Mouse (Mus musculus): Measurements from ENCODE around the gene Catsperz. TPM values are rescaled to one million over a fixed set of nuclear protein-coding genes. Genes with fewer than 3 reads are reported as not detected.
"Not testable (repeated sequence)": the region's sequence is repeated elsewhere in the genome, so short reads cannot be mapped to it uniquely, and the experiment has no call there.

Gene Catsperz
- total RNA-seq, 2 experiments from 2014 or later: 1.2 to 1.4 TPM

DNA sequence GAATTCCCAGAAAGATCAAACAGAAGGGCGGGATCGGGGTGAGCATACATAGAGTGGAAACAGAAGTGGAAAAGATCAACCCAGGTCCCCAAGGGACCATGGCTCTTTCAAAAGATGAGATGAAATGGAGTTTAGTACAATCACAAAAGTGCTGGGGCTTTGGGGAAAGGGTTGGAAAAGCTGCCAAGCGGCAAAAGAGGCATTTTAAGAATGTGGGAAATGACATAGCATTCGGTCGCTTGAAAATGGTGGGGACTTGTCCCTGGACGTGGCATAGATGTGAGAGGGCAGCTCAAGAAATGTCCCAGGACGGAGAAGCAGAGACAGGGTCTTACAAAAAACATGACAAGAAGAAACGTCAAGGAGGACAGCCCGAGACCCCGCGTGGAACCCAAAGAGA, 16.2 kb downstream of the Catsperz start:
- DNase-seq (ENCODE audit: low spot score in 2 of 2): no peak

DNA sequence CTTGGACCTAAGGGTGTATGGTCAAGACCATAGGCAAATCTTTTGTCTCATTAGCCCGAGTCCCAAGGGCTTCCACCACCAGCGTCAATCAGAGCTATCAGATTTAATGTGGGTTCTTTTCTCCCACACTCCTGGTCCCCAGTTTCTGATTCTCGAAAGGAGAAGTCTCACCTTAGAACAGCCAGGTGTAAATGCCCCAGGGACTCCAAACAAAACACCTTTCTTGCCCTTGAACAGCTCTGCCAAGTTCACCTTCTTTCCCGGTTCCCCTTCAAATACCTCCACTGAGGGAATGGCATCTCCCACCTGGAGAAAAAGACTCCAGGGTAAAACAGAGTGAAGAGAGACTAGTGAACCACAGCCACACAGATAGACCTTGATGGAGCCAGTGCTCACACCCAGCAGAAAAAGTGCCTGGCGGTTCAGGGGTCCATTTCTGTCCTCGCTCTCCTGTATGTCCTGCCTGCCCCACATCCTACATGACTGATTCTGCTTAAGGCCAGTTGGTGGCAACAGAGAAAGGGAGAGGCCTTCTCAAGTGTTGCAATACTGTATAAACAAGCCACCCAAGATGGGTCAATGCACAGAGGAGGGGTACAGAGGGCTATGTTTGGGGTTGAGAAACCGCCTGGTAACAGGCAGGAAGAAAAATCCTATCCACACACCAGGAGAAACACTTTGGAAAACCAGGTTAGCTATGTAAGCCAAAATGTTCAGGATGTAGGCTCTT, 17.2 kb downstream of the Catsperz start:
- DNase-seq (ENCODE audit: low spot score in 2 of 2): no peak

DNA sequence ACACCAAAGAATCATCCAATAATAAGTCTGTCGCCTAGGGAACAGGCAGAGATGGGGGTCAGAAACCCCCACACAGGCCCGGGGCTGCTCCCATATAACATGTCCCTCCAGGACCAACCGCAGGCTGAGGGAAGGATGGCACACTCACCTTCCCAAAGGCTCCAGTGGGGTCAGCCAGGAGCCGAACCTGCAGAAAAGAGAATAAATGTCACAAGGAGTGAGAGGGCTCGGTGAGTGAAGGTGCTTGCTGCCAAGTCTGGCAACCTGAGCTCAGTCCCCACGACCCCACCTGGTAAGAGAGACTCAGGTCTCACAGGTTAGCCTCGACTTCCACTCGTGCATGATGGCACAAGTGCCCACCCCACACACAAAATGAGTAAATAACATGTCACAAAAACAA, 18.1 kb downstream of the Catsperz start:
- DNase-seq (ENCODE audit: low spot score in 2 of 2): no peak

DNA sequence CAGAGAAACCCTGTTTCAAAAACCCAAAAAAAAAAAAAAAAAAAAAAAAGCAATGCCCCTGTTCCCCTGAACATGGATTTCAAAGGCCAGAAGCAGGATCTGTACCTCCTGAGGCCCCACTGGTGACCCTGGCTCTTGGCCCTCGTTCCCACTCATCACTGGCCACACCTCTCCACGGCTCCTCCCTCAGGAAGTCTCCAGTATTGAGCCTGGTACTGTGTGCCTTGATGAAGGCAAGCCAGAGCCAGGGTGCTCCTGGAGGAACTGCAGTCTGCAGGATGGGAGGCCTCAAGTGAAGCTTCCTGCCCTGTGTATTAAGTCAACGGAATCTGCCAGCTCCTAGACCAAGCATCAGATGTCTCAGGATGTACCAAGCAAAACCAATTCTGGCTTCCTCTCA, 19.0 kb downstream of the Catsperz start:
- DNase-seq (ENCODE audit: low spot score in 2 of 2): no peak

DNA sequence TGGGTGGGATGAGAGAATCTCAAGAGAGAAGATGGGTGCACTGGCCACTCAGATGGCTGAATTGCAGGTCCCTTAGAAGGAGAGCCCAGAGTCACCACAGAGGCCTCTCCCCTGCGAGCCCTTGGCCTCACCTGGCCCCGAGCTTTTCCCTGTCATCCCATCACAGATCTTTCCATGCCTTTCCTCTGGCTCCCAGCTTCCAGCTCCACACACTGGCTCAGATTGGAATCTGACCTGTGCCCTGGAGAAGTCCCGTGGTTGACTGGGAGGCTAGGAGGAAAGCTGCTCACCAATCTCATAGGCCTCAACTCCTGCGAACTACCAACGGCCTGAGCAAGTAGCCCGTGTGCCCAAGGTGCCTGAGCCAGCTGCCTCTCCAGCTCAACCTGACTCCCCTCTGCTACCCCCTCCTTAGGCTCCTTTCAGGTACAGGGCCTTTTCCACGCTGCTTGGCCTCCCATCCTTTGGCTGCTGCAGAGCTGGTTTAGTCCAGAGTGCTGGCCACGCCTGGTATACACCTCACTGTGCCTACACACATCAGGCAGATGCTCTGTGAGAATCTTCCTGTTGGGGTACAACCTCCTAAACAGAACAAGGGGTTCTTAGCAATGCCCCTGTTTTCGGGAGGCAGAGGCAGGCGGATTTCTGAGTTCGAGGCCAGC, 19.6 kb downstream of the Catsperz start:
- no peak for DNase-seq (ENCODE audit: low spot score in 2 of 2)

DNA sequence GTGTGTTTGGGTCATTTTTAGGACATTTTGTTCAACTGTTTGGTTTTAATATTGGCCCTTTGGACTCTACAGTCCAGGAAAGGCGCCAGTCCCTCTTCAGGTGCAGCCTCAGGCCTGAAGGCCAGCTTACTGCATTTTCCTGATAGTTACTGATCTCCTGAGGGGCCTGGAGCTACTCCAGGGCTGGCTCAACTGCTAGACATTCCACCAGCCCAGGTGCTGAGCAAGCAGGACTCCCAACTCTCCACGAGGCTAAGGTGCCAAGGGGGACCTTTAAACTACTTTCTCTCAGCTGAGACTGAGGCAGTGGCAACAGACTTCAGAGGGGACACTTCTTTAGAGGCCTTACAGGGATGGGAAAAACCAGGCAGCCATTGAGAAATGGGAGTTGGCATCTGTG, 20.3 kb downstream of the Catsperz start:
- DNase-seq (ENCODE audit: low spot score in 2 of 2): no peak

DNA sequence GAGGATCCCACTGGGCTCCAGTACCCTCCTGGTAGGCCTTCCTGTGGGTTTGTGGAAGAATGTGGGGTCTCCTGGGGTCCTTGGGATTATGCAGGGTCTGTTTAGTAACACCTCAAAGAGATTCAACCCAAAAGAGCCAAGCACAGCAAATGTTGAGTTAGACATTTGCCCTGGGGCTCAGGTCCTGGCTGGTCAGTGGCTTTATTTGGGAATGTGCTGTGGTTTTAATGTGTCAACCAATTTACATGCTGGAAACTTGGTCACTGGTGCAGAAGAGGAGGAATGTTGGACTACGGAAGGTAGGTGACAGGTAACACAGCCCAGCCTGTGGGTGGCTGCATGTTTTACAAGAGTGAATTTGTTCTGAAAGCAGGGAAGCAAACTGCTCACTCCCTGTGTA, 22.1 kb downstream of the Catsperz start:
- DNase-seq (ENCODE audit: low spot score in 2 of 2): no peak

DNA sequence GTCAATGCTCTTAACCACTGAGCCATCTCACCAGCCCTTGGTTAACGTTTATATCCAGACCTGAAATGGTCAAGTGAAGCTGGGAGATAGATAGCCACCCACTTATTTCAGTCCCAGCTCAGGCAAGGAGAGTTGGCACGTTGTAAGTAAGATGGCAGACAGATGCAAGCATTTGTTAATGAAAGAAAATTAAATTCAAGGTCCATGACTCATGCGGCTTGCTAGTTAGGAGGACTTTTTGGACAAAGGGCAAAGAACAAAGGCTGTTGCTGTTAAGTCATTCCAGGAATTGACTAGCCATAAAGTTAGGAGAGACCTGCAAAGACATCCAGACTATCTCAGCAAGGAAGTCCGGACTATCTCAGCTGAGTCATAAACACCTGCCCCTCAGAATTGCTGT, 25.5 kb downstream of the Catsperz start:
- DNase-seq (ENCODE audit: low spot score in 2 of 2): no peak

DNA sequence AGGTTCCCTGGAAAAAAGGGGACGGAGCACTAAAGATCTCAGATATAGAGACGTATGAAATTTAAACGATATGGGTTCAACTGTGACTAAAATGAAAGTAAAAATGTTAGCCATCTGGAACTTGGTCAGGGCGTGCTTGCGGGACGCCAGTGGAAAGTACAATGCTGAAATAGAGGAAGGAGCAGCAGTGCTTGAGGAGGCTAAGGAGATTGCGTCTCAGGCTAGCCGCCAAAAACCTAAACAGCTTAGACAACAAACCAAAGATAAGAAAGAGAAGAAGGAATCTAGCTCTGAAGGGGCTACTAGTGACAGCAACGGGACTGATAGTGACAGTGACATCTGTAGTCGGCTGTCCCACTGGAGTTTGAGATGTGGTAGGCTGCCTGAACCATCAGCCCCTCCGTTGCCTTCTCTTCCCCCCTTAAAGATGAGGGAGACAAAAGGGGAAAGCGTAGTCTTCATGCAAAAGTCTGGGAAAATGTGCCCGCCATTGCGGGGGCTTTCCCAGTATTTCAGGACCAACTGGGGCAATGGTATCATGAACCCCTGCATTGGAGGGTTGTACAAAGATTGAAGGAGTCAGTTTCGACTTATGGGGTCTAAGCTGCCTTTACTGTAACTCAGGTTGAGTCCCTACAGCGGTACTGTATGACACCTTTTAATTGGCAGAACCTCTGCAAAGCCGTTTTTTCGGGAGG, 29.4 kb downstream of the Catsperz start:
- DNase-seq (ENCODE audit: low spot score in 2 of 2): not testable (repeated sequence)

DNA sequence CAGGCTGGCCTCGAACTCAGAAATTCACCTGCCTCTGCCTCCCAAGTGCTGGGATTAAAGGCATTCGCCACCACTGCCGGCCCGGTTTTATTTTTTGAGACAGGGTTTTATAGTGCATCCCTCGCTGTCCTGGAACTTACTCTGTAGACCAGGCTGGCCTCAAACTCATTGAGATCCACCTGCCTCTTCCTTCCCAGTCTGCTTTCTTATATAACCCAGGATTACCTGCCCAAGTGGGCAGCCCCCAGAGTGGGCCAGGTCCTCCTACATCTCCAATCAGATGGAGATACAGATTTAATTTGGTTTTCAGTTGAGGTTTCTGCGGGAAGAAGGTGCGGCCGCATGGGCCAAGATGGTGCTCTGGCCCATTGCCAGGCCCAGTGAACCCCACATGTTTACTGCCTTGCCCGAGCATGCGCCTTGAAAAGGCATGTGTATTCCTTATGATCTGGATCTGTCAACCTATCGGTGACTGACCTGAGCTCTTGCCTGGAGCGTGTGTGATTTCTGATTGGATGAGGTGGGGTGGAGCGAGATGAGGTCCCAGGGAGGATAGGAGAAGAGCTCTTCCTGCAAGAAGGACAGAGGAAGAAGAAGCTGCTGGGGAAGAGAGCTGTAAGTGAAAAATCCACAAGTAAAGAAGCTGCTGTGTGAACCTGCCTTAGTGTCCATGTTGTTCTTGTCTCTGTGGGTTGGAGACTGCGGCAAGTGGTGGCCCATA, 31.3 kb downstream of the Catsperz start:
- no peak for DNase-seq (ENCODE audit: low spot score in 2 of 2)

DNA sequence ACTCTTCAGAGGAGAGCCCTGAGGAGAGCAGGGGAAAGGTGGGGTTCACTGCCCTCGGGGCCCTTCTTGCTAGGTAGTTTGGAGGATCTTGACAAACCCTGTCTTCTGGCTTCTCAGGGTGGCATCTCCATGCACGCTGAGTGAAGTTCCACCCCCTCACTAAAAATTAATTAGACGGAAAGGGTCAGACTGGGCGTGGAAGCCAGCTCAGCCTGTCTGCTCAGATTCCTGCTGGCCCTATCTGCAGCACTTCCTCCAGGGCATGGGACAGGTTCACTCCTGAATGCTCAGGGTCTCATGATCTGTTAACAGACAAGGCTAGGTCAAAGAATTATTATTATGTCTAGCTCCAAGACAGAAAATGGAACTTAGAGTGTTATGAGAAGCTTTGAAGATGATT, 32.7 kb downstream of the Catsperz start:
- no peak for DNase-seq (ENCODE audit: low spot score in 2 of 2)

DNA sequence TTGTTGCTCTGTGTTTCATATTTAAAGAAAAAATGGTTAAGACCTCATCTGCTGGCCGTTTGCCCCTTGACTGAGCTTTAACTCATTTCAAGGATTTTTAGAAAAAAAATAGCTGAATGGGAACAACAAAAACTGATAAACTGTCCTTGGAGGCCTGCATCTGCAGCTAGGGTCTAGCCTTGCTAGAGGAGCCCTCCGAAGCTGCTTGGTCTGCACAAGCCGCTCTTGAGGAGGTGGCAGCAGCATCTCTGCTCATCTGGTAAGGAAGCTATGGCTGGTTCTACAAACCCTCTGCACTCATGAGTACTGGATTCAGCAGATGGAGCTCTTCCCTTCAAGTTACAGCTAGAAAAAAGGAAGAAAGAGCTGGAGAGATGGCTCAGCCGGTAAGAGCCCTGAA, 47.2 kb downstream of the Catsperz start:
- no peak for DNase-seq (ENCODE audit: low spot score in 2 of 2)

DNA sequence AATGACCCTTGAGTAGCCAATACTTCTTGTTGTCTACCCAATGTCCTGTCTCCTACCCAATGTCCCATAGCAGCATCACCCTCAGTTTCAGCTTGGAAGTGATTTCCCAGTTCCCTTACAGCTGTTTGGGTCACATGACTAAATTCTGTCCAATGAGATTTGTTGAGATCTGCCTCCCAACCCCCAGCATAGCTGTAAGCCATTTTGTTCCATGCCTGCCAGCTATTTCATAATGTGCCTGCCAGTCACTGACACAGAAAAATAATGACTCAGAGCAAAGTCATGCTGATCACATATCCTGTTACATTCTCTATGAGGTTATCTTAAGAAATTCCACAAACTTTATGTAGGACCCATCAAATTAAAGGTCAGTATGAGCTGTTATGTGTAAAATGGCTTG, 48.4 kb downstream of the Catsperz start:
- no peak for DNase-seq (ENCODE audit: low spot score in 2 of 2)

DNA sequence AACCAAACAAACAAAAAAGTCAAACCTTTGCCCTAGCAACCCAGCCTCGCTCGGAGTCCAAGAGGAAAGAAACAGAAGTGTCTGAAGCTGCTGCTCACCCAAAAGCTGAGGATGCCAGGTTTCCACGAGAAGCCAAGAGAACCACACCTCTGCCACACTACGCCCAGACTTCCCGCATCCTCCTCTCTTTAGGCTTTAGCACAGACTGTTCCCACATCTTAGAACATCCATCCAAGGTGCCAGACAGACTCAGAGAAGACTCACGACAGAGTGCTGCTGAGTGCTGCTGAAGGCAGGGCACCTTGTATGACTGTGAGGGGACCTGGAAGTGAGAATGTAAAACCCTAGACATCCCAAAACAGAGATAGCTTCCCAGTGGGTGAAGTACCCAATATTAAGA, 49.3 kb downstream of the Catsperz start:
- no peak for DNase-seq (ENCODE audit: low spot score in 2 of 2)

DNA sequence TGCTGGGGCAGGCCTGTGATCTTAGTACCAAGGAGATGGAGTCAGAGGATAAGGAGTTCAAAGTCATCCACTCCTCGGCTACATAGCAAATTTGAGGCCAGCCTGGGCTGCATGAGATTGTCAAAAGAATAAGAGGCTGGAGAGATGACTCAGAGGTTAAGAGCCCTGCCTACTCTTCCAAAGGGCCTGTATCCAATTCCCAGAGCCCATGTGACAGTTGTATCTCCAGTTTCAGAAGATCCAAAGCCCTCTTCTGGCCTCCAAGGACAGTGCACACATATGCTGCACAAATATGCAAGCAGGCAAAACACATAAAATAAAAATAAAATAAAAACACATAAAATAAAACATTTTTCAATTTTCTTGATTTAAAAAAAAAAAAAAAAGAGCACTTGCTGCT, 50.9 kb downstream of the Catsperz start:
- no peak for DNase-seq (ENCODE audit: low spot score in 2 of 2)

DNA sequence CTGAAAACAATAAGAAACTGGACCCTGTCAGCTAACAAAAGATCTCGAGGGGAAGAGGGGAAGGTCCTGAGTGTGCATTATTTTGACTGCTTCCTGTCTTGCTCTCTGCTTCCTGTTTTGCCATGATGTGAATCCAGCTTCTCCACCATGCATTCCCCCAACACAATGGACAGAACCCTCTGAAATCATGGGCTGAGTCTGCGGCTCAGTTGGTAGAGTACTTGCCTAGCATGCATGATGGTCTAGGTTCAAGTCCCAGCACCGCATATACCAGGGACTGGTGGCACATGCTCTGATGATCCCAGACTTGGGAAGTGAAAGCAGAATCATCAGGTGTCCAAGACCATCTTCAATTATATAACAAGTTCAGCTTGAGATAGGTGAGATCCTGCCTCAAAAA, 52.5 kb downstream of the Catsperz start:
- DNase-seq (ENCODE audit: low spot score in 2 of 2): no peak

Small RNAs within 50 kb of the gene (microRNA-seq; reads per million reads assigned to microRNA genes)
- 1.8 reads per million for gene Mir6990

Other genes with a start within 250 kb of the Catsperz start
- gene Rps6ka4, start 84.7 kb downstream of the Catsperz start, total RNA-seq (2021): 10 to 100 TPM; 26.9 to 33.4 TPM
- gene Ccdc88b, start 67.2 kb downstream of the Catsperz start, total RNA-seq (2021): 1 to 10 TPM; 1.5 to 2.0 TPM
- gene Trmt112, start 15.7 kb downstream of the Catsperz start, total RNA-seq (2021): 100 to 1,000 TPM in 1 of 2 experiments, 10 to 100 TPM in 1; 98.3 to 101 TPM
- 100 to 1,000 TPM; 199 to 210 TPM for gene Prdx5, start 15.3 kb downstream of the Catsperz start, total RNA-seq (2021)
- 10 to 100 TPM; 47.0 to 47.9 TPM for gene Esrra, start 3.6 kb downstream of the Catsperz start, total RNA-seq (2021)
- gene Kcnk4, start 9.1 kb upstream of the Catsperz start, total RNA-seq (2021): under 1 TPM; 0.14 to 0.34 TPM
- gene Bad, start 16.5 kb upstream of the Catsperz start, total RNA-seq (2021): 10 to 100 TPM; 51.5 to 54.8 TPM
- 10 to 100 TPM; 41.2 to 43.8 TPM for gene Gpr137, start 17.1 kb upstream of the Catsperz start, total RNA-seq (2021)
- 100 to 1,000 TPM; 292 to 312 TPM for gene Ppp1r14b, start 49.6 kb upstream of the Catsperz start, total RNA-seq (2021)
- 10 to 100 TPM; 63.7 to 66.2 TPM for gene Plcb3, start 51.1 kb upstream of the Catsperz start, total RNA-seq (2021)
- 10 to 100 TPM; 61.6 to 66.4 TPM for gene Fkbp2, start 55.1 kb upstream of the Catsperz start, total RNA-seq (2021)
- 10 to 100 TPM; 88.6 to 89.2 TPM for gene Vegfb, start 62.3 kb upstream of the Catsperz start, total RNA-seq (2021)
- 10 to 100 TPM; 35.3 to 37.6 TPM for gene Dnajc4, start 67.2 kb upstream of the Catsperz start, total RNA-seq (2021)
- 10 to 100 TPM; 47.8 TPM for gene Nudt22, start 70.7 kb upstream of the Catsperz start, total RNA-seq (2021)
- gene Trpt1, start 70.8 kb upstream of the Catsperz start, total RNA-seq (2021): 10 to 100 TPM; 15.3 to 16.6 TPM
- 10 to 100 TPM in 1 of 2 experiments, 1 to 10 TPM in 1; 8.7 to 11.3 TPM for gene Fermt3, start 94.1 kb upstream of the Catsperz start, total RNA-seq (2021)
- 100 to 1,000 TPM; 115 to 117 TPM for gene Stip1, start 114.6 kb upstream of the Catsperz start, total RNA-seq (2021)
- gene Macrod1, start 131.4 kb upstream of the Catsperz start, total RNA-seq (2021): 10 to 100 TPM; 32.4 to 35.0 TPM
- 1 to 10 TPM; 3.8 to 5.9 TPM for gene Flrt1, start 180.3 kb upstream of the Catsperz start, total RNA-seq (2021)